Mouse (Mus musculus) midbrain, postnatal 0 days (tissue): ENCODE measurements at regions not wholly inside any gene's neighbourhood (a gene's known extent, or its start where the extent isn't known, plus 50 kb on each side); places are given as distances from the start of the nearest gene placed in this dataset.

Source experiments
- ATAC-seq: fragments of 200-750 bp; cut with Nextera tagmentation; 2 replicates; pipeline ENCODE4 v1.8.0; 2017; ENCODE audit warnings: moderate number of reproducible peaks, mild to moderate bottlenecking, moderate TSS enrichment, moderate library complexity; ENCODE audit not compliant: low FRiP score
- DNase-seq: peaks from one replicate; pipeline ENCODE4 v3.0.0-alpha.2; 2015; ENCODE audit warnings: low spot score
- H3K27ac ChIP-seq: fragments of 300-500 bp; sonication (generic); 2 replicates; pipeline ENCODE4 v1.5.1; 2014; ENCODE audit warnings: low read depth, mild to moderate bottlenecking, low read length, mixed read lengths
- H3K27me3 ChIP-seq: fragments of 300-500 bp; sonication (generic); 2 replicates; pipeline ENCODE4 v1.6.1; 2014; ENCODE audit warnings: low read length, control low read depth, mixed read lengths; ENCODE audit not compliant: insufficient read depth
- H3K36me3 ChIP-seq: fragments of 300-500 bp; sonication (generic); 2 replicates; pipeline ENCODE4 v1.6.1; 2014; ENCODE audit warnings: low read length, control low read depth, mixed read lengths; ENCODE audit not compliant: insufficient read depth
- H3K4me1 ChIP-seq: fragments of 300-500 bp; sonication (generic); 2 replicates; pipeline ENCODE4 v1.6.1; 2014; ENCODE audit warnings: mild to moderate bottlenecking, control low read depth, antibody characterized with exemption, low read length, mixed read lengths; ENCODE audit not compliant: insufficient read depth
- H3K4me2 ChIP-seq: fragments of 300-500 bp; sonication (generic); 2 replicates; pipeline ENCODE4 v1.6.1; 2014; ENCODE audit warnings: low read depth, mild to moderate bottlenecking, low read length, mixed read lengths; ENCODE audit not compliant: poor library complexity, severe bottlenecking
- H3K4me3 ChIP-seq: fragments of 300-500 bp; sonication (generic); 2 replicates; pipeline ENCODE4 v1.5.1; 2014; ENCODE audit warnings: low read depth, mild to moderate bottlenecking, low read length, moderate library complexity
- H3K9ac ChIP-seq: fragments of 300-500 bp; sonication (generic); replicated peaks from 2 replicates; pipeline ENCODE4 v1.6.1; 2014; ENCODE audit warnings: mild to moderate bottlenecking, low read length, moderate library complexity, mixed read lengths; ENCODE audit not compliant: poor library complexity, severe bottlenecking
- H3K9me3 ChIP-seq: fragments of 300-500 bp; sonication (generic); 2 replicates; pipeline ENCODE4 v1.6.1; 2016; ENCODE audit warnings: low read length, control low read depth
- CTCF ChIP-seq: IDR thresholded peaks from 2 replicates; pipeline ENCODE4 v1.5.1; 2016; ENCODE audit warnings: antibody characterized with exemption, mild to moderate bottlenecking
- WGBS: fragments of 180-500 bp; shearing (Covaris S2); extraction: QIAGEN DNeasy Blood & Tissue Kit; methylation state at CpG from one replicate; pipeline ENCODE4 v1.1.7; 2014; 5-methylcytosine and 5-hydroxymethylcytosine counted together

DNA sequence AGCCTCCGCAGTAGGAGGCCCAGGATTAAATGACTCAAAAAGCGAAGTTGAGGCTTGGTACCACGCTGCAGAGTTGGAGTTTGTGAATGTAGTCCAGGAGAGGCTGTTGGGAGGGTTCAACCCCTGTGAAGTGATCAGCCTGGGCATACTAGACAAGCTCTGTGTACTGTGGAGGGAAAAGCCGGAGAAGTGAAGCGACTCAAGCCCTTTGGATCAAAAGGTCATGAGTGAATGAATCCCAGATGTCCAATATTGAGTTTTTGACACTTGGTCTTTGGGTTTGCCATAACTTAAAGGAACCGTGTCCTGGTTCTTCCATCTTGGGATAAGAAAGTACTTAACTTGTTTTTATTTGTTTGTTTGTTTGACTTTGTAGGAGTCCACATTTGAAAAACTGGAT lies 76.5 kb upstream of the Kitl start:
- no peaks in the 10 kb centered on the region for H3K9me3 ChIP-seq
- TF ChIP-seq CTCF, result no peak
- ATAC-seq (no peak), DNase-seq (no peak)
- H3K27me3 ChIP-seq, result no peaks in the 10 kb centered on the region
- H3K4me2 ChIP-seq, result no peak overlapping the region
- no peaks in the 10 kb centered on the region for H3K4me1 ChIP-seq
- 89% methylated on average over 6 of the region's 6 CpGs for WGBS
- no peak overlapping the region for H3K4me3 ChIP-seq
- H3K9ac ChIP-seq, result no peak overlapping the region
- no peak overlapping the region for H3K27ac ChIP-seq
- H3K36me3 ChIP-seq, result no peaks in the 10 kb centered on the region

DNA sequence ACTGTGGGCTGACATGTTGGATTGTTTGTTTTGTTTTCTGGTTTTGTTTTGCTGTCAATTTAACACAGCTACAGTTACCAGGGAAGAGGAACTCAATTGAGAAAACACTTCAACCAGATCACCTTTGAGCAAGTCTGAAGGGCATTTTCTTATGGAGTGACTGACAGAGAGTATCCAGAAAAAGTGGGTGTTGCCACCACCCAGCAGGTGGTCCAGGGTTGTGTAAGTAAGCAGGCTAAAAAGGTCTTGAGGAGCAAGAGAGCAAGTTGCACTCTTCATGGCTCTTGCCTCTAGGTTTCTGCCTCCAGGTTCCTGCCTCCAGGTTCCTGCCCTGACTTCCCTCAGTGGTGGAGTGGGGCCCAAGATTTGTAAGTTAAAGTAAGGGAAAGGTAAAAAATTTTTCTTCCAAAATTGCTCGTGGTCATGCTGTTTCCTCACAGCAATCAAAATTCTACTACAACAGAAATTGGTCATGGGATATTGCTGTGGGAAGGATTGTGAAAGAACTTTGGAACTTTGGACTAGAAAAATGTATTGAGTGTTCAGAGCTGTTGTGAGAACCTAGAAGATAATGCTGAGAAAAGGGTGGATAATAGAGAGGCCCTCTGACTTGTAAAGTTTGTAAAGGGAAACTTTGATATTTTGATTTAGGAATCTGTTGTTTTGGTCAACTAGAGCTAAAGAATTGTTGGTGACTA lies 77.4 kb upstream of the Kitl start:
- H3K4me3 ChIP-seq, result no peak overlapping the region
- no peak for ATAC-seq
- 92% methylated on average over 1 of the region's 1 CpGs for WGBS
- H3K9ac ChIP-seq, result no peak overlapping the region
- no peaks in the 10 kb centered on the region for H3K9me3 ChIP-seq
- H3K4me1 ChIP-seq, result no peaks in the 10 kb centered on the region
- DNase-seq, result no peak
- H3K27ac ChIP-seq, result no peak overlapping the region
- no peaks in the 10 kb centered on the region for H3K36me3 ChIP-seq
- TF ChIP-seq CTCF, result no peak
- H3K27me3 ChIP-seq, result no peaks in the 10 kb centered on the region
- H3K4me2 ChIP-seq, result no peak overlapping the region

DNA sequence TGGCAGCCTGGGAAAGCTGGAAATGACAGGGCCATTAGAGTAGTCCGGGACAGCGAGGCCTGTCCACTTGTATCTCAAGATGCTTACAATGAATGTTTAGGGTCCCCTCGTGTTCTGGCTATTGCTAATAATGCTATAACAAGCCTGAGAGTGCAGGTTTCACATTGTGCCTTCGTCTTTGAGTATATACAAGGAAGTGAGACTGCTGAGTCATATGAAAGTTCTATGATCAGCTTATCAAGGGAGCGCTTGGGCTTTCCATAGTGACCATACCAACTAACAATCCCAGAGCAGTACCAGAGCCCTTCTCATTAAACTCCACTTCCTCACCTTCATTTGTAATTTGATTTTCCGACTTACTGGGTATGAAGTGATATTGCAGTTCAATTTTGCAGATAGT lies 86.2 kb upstream of the Kitl start:
- no peak for TF ChIP-seq CTCF
- no peaks in the 10 kb centered on the region for H3K9me3 ChIP-seq
- WGBS, result 94% methylated on average over 6 of the region's 6 CpGs

DNA sequence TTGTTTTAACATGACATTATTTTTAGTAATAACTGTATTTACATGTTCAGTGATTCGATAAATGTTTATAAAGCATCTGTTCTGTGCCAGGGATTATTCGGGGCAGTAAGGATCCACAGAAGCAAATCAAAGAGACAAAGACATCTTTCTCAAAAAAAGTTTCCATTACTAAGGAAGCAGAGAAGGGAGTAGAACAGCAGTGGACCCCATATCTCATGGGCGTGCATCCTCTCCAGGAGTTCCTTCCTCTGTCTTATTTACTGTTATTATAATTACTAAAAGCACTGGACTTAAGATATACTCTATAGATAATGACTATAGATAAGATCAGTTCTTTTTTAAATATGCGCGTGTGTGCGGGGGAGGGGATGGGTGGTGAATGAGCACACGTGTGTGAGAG lies 87.5 kb upstream of the Kitl start:
- no peak overlapping the region for H3K27ac ChIP-seq
- H3K4me1 ChIP-seq, result no peaks in the 10 kb centered on the region
- ATAC-seq (no peak), DNase-seq (no peak)
- H3K9ac ChIP-seq, result no peak overlapping the region
- no peaks in the 10 kb centered on the region for H3K9me3 ChIP-seq
- H3K4me2 ChIP-seq, result no peak overlapping the region
- H3K36me3 ChIP-seq, result no peaks in the 10 kb centered on the region
- 89% methylated on average over 7 of the region's 7 CpGs for WGBS
- TF ChIP-seq CTCF, result no peak
- no peaks in the 10 kb centered on the region for H3K27me3 ChIP-seq
- H3K4me3 ChIP-seq, result no peak overlapping the region

More for the DNA sequence above, 86.2 kb upstream of the Kitl start:
- no peaks in the 10 kb centered on the region for H3K27me3 ChIP-seq
- H3K4me3 ChIP-seq, result no peak overlapping the region
- no peak overlapping the region for H3K27ac ChIP-seq
- H3K36me3 ChIP-seq, result no peaks in the 10 kb centered on the region
- no peak for DNase-seq
- ATAC-seq, result no peak
- H3K4me2 ChIP-seq, result no peak overlapping the region
- no peak overlapping the region for H3K9ac ChIP-seq
- H3K4me1 ChIP-seq, result no peaks in the 10 kb centered on the region

DNA sequence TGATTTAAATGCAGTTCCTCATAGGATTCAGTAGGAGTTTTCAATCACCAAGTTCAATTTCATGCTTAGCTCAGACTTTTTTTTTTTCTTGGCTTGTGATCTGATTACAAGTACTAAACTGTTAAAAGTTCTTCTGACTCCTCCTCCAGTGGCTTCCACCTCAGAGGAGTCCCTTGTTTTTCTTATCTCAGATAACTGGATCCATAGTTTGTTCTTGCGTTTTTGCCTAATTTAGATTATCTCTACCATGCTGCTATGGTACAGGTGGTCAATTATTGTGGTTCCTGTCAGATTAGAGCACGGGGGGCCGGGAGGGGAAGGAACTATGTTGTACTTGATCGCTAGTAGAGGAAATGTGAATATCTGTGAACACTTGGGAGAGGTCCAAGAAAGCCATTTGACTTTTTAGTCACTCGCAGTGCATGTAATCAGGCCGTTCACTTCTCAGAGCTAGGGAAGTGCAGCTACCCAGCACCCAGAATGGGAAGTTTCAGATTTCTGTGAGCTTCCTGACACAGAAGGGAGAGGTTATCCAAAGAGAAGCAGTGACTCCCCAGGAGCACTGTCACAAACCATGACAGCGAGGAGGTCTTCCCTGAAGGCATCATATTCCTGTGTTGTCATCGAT lies 89.0 kb upstream of the Kitl start:
- H3K27me3 ChIP-seq, result no peaks in the 10 kb centered on the region
- H3K36me3 ChIP-seq, result no peaks in the 10 kb centered on the region
- no peaks in the 10 kb centered on the region for H3K9me3 ChIP-seq
- 76% methylated on average over 8 of the region's 8 CpGs for WGBS
- no peak for TF ChIP-seq CTCF
- no peak overlapping the region for H3K27ac ChIP-seq
- ATAC-seq (no peak), DNase-seq (no peak)
- no peak overlapping the region for H3K9ac ChIP-seq
- no peak overlapping the region for H3K4me2 ChIP-seq
- no peak overlapping the region for H3K4me3 ChIP-seq
- no peaks in the 10 kb centered on the region for H3K4me1 ChIP-seq

DNA sequence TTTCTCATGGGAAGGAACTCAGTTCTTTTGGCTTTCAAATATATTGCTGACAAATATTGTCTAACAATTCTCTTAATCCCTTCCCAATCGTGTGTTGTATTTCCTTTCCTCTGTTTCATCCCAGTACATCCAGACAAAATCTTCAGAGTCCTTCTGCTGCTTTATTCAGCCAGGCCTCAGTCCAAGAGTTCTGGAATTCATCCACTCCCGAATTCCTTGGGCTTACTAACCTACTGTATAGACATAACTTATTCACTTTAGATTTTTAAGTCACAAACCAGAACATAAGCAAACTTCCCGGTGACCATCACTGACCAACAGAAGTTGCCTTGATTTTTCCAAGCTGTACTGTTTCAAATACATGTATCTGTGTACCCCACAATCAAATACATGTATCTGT lies 90.9 kb upstream of the Kitl start:
- H3K36me3 ChIP-seq, result no peaks in the 10 kb centered on the region

More for the DNA sequence above, 90.9 kb upstream of the Kitl start:
- H3K4me2 ChIP-seq, result no peak overlapping the region
- no peak overlapping the region for H3K27ac ChIP-seq
- no peak overlapping the region for H3K9ac ChIP-seq
- DNase-seq (no peak), ATAC-seq (no peak)
- 80% methylated on average over 3 of the region's 3 CpGs for WGBS
- TF ChIP-seq CTCF, result no peak
- no peaks in the 10 kb centered on the region for H3K9me3 ChIP-seq
- no peaks in the 10 kb centered on the region for H3K4me1 ChIP-seq
- no peak overlapping the region for H3K4me3 ChIP-seq
- no peaks in the 10 kb centered on the region for H3K27me3 ChIP-seq
